Mouse (Mus musculus): ENCODE measurements around the gene Cdc26. TPM values are rescaled to one million over a fixed set of nuclear protein-coding genes. Genes with fewer than 3 reads are reported as not detected.

Gene Cdc26
- total and polyA plus RNA-seq, 3 experiments: 80.4 to 81.4 TPM; not detected in 1

DNA sequence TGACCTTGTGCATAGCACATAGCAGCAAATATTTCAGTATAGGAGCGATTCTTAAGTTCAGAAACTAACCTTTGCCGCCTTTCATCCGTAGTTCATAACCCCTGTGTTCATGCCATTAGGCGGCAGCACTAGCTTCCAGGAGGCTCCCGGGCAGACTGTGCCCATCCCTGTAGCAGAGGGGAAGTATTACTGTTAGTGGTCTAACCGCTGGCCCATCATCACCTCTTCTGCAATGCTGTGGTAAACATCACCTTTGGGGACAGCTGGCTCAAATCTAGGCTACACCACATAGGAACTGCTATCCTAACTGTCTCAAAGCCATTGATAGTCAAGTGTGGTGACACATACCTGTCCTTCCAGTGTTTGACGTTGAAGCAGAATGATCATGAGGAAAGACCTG is 16.6 kb downstream of the Cdc26 start:
- Histone ChIP-seq H3K9ac (ENCODE audit: control insufficient read depth, low read depth, low read length, poor library complexity, severe bottlenecking) (no peak overlapping the region), H3K4me1 (ENCODE audit: control insufficient read depth in 1 of 2, insufficient read depth in 2 of 2, low read length in 2 of 2) (no peaks in the 10 kb centered on the region), H3K79me2 (ENCODE audit: control insufficient read depth, insufficient read depth, low read length, poor library complexity) (no peaks in the 10 kb centered on the region), H3K36me3 (ENCODE audit: control insufficient read depth in 1 of 2, insufficient read depth in 2 of 2, low read length in 2 of 2) (peaks cover 0 to 12% of the 10 kb centered on the region in 2 experiments; a peak in 3 of 4 replicates), H3K4me3 (ENCODE audit: control insufficient read depth in 1 of 2, insufficient read depth in 1 of 2, low read depth in 2 of 2, low read length in 2 of 2) (no peak overlapping the region), H3K27ac (ENCODE audit: control insufficient read depth, low read depth, low read length) (no peak overlapping the region), H3K9me3 (replicated peaks; ENCODE audit: insufficient read depth, low read length) (no peaks in the 10 kb centered on the region), H3K27me3 (ENCODE audit: control insufficient read depth in 1 of 2, insufficient read depth in 2 of 2, low read length in 2 of 2) (no peaks in the 10 kb centered on the region)
- TF ChIP-seq EP300 (IDR thresholded peaks at IDR 0.05; ENCODE audit: low read depth in 1 of 2, low read length in 2 of 2) (no peak), USF2 (IDR thresholded peaks at IDR 0.05; ENCODE audit: borderline replicate concordance in 1 of 2, insufficient read depth in 1 of 2, low read depth in 1 of 2, low read length in 2 of 2) (no peak), TCF12 (IDR thresholded peaks at IDR 0.05; ENCODE audit: low read depth, low read length) (no peak), POLR2AphosphoS5 (IDR thresholded peaks at IDR 0.05; ENCODE audit: borderline replicate concordance, low read depth, low read length) (no peak), ZNF384 (IDR thresholded peaks at IDR 0.05; ENCODE audit: low read depth, low read length) (no peak)
- DNase-seq (ENCODE audit: low read depth, low spot score): no peak

DNA sequence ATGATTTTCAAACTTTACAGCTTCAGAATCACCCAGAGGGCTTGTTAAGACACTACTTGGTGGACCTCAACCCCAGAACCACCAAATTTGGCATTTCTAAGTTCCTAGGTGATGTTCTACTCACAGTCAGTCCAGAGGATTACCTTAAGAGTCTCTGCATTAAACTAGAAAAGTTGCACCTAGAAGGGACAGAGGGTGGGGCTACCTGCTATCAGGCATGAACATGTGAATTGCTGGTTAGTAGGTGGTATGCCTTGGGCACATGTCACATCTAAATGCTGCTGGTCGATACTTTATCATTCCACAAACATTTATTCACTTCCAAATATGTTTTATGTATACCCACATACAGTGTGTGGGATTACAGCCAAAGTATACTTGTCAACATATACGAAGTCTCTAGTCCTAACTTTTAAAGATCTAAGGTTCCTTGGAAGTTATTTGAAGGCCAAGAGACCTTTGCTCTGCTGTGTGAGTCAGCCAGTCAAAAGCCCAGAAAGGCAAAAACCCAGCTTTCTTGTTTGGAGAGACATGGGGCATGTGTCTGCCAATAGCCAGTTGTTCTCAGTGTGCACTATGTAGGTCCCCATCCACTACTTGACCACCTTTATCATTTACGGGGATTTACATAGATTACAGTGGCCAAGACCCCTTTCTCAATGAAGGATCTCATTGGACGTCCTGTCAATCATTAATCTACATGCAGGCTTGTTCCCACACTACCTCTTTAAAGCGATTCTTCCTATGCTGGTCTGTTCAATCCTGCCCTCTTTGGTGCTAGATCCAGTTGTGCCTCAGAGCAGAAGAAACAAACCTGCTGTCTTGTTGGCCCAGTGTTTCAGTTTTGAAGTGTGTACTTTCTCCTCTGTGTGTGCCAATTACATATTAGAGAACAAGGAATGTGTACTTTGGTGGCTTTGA is 18.6 kb downstream of the Cdc26 start:
- Histone ChIP-seq H3K9me3 (replicated peaks; ENCODE audit: insufficient read depth, low read length) (no peaks in the 10 kb centered on the region), H3K4me3 (ENCODE audit: control insufficient read depth in 1 of 2, insufficient read depth in 1 of 2, low read depth in 2 of 2, low read length in 2 of 2) (no peak overlapping the region), H3K9ac (ENCODE audit: control insufficient read depth, low read depth, low read length, poor library complexity, severe bottlenecking) (no peak overlapping the region), H3K4me1 (ENCODE audit: control insufficient read depth in 1 of 2, insufficient read depth in 2 of 2, low read length in 2 of 2) (no peaks in the 10 kb centered on the region), H3K36me3 (ENCODE audit: control insufficient read depth in 1 of 2, insufficient read depth in 2 of 2, low read length in 2 of 2) (peaks cover 0 to 9% of the 10 kb centered on the region in 2 experiments; a peak in 1 of 4 replicates), H3K27ac (ENCODE audit: control insufficient read depth, low read depth, low read length) (no peak overlapping the region), H3K27me3 (ENCODE audit: control insufficient read depth in 1 of 2, insufficient read depth in 2 of 2, low read length in 2 of 2) (no peaks in the 10 kb centered on the region), H3K79me2 (ENCODE audit: control insufficient read depth, insufficient read depth, low read length, poor library complexity) (no peaks in the 10 kb centered on the region)
- no peak for TF ChIP-seq MAX (IDR thresholded peaks at IDR 0.05; ENCODE audit: low read length)
- DNase-seq (ENCODE audit: low read depth, low spot score): no peak

DNA sequence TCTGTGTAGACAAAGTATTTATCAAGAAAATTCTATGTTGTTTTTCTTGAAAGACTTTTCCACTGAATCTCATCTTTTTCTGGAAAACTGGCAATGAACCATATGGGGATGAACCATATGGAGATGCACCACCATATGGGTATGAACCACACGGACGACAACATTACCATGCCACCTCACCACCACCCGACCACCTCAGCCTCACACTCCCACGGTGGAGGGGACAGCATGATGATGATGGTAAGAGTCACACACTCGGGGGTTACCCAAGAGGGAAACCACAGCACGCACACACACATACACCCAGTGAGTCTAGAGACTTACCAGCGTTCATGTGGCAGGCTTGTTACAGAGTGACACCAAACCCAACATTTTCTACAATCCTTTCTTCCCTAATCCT is 23.0 kb downstream of the Cdc26 start:
- no peak overlapping the region for H3K4me3 ChIP-seq (ENCODE audit: control insufficient read depth in 1 of 2, insufficient read depth in 1 of 2, low read depth in 2 of 2, low read length in 2 of 2)
- H3K36me3 ChIP-seq (ENCODE audit: control insufficient read depth in 1 of 2, insufficient read depth in 2 of 2, low read length in 2 of 2): peaks cover 9 to 22% of the 10 kb centered on the region in 2 experiments; a peak in 3 of 4 replicates

More for the DNA sequence above, 23.0 kb downstream of the Cdc26 start:
- Histone ChIP-seq H3K9me3 (replicated peaks; ENCODE audit: insufficient read depth, low read length) (no peaks in the 10 kb centered on the region), H3K27me3 (ENCODE audit: control insufficient read depth in 1 of 2, insufficient read depth in 2 of 2, low read length in 2 of 2) (no peaks in the 10 kb centered on the region), H3K27ac (ENCODE audit: control insufficient read depth, low read depth, low read length) (no peak overlapping the region), H3K79me2 (ENCODE audit: control insufficient read depth, insufficient read depth, low read length, poor library complexity) (no peaks in the 10 kb centered on the region; the same call in 1 of the 2 replicates), H3K4me1 (ENCODE audit: control insufficient read depth in 1 of 2, insufficient read depth in 2 of 2, low read length in 2 of 2) (peaks cover 10 to 12% of the 10 kb centered on the region in 2 experiments), H3K9ac (ENCODE audit: control insufficient read depth, low read depth, low read length, poor library complexity, severe bottlenecking) (no peak overlapping the region)
- TF ChIP-seq HCFC1 (IDR thresholded peaks at IDR 0.05; ENCODE audit: low read depth, low read length): no peak
- TF ChIP-seq USF1 (IDR thresholded peaks at IDR 0.05; ENCODE audit: low read depth, low read length): no peak
- TF ChIP-seq MAX (IDR thresholded peaks at IDR 0.05; ENCODE audit: low read length): no peak
- DNase-seq (ENCODE audit: low read depth, low spot score): no peak
